Mouse (Mus musculus) liver, embryonic 16.5 days (tissue): ENCODE data around the gene Hdhd5. TPM values are rescaled to one million over a fixed set of nuclear protein-coding genes. Genes with fewer than 3 reads are reported as not detected.

Experiments used
- ATAC-seq: fragments of 200-750 bp; cut with Nextera tagmentation; 2 replicates; pipeline ENCODE4 v1.8.0; 2017; ENCODE audit warnings: low read depth, mild to moderate bottlenecking, moderate number of reproducible peaks, moderate library complexity
- H3K27ac ChIP-seq: fragments of 300-500 bp; sonication (generic); 2 replicates; pipeline ENCODE4 v1.5.1; 2014; ENCODE audit warnings: mild to moderate bottlenecking, low read length
- H3K27me3 ChIP-seq: fragments of 300-500 bp; sonication (generic); 2 replicates; pipeline ENCODE4 v1.6.1; 2014; ENCODE audit warnings: low read depth, low read length, mixed read lengths; ENCODE audit not compliant: control insufficient read depth, insufficient read depth
- H3K36me3 ChIP-seq: fragments of 300-500 bp; sonication (generic); 2 replicates; pipeline ENCODE4 v1.6.1; 2014; ENCODE audit warnings: mild to moderate bottlenecking; ENCODE audit not compliant: control insufficient read depth, insufficient read depth
- H3K4me1 ChIP-seq: fragments of 300-500 bp; sonication (generic); 2 replicates; pipeline ENCODE4 v1.6.1; 2014; ENCODE audit warnings: low read depth, low read length, mixed read lengths; ENCODE audit not compliant: control insufficient read depth
- H3K4me2 ChIP-seq: fragments of 300-500 bp; sonication (generic); 2 replicates; pipeline ENCODE4 v1.6.1; 2014; ENCODE audit warnings: low read depth, low read length, mixed read lengths
- H3K4me3 ChIP-seq: fragments of 300-500 bp; sonication (generic); 2 replicates; pipeline ENCODE4 v1.5.1; 2014; ENCODE audit warnings: low read depth, mild to moderate bottlenecking, low read length
- H3K9ac ChIP-seq: fragments of 300-500 bp; sonication (generic); 2 replicates; pipeline ENCODE4 v1.6.1; 2014; ENCODE audit warnings: low read depth, low read length
- H3K9me3 ChIP-seq: fragments of 300-500 bp; sonication (generic); replicated peaks from 2 replicates; pipeline ENCODE4 v1.6.1; 2016; ENCODE audit warnings: low read length; ENCODE audit not compliant: control insufficient read depth
- WGBS: fragments of 180-500 bp; shearing (Covaris S2); extraction: QIAGEN DNeasy Blood & Tissue Kit; methylation state at CpG from one replicate; pipeline ENCODE4 v1.1.7; 2014; ENCODE audit not compliant: insufficient replicate concordance; 5-methylcytosine and 5-hydroxymethylcytosine counted together
- polyA plus RNA-seq: library from polyadenylated mRNA; unstranded; fragments of >200 nt; fragmentation: Nextera tagmentation; extraction: Ambion mirVana; gene quantifications from 2 replicates; pipeline ENCODE4 v1.2.1, GENCODE M21; 2015

Hdhd5 gene
- polyA plus RNA-seq, 1 experiment from 2014 or later: 9.5 TPM

DNA sequence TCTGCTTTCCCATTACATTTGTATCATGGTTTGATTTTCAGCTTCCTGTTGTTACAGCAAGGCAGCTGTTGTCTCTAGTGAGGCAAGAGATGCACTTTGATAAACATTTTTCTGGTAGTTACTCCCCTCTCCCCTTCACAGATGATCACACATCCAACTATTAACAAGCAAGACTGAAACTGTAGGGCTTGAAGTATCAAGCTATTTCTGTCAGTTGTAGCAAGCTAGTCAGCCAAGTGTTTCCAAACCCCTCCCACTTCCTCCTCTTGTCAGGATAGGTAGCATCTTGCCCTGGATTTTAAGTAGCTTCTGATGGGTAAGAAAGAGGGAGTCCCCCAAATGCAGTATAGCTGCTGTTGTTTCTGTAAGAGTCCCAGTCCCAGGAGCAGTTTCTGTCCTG lies 61.3 kb downstream of the Hdhd5 start:
- Histone ChIP-seq H3K36me3 (no peaks in the 10 kb centered on the region; the same call in 1 of the 2 replicates), H3K27ac (peak overlapping the region; percentile 58; the same call in 1 of the 2 replicates), H3K27me3 (no peaks in the 10 kb centered on the region), H3K4me1 (peaks cover 58% of the 10 kb centered on the region), H3K4me3 (no peak overlapping the region), H3K9ac (no peak overlapping the region; the same call in 1 of the 2 replicates), H3K4me2 (no peak overlapping the region; the same call in 1 of the 2 replicates), H3K9me3 (no peaks in the 10 kb centered on the region)
- no peak for ATAC-seq

DNA sequence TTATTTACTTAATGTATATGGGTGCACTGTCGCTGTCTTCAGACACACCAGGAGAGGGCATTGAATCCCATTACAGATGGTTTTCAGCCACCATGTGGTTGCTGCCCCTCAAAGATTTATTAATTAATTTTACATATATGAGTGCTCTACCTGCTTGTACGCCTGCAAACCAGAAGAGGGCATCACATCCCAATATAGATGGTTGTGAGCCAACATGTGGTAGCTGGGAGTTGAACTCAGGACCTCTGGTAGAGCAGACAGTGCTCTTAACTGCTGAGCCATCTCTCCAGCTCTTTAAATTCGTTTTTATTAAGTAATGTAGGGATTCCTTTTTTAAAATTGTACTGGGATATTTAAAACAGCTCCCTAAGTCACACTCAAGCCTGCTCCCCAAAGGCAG lies 61.9 kb downstream of the Hdhd5 start:
- no peaks in the 10 kb centered on the region; the same call in 1 of the 2 replicates for H3K36me3 ChIP-seq
- no peak for ATAC-seq
- peaks cover 60% of the 10 kb centered on the region for H3K4me1 ChIP-seq
- no peak overlapping the region for H3K4me2 ChIP-seq
- 54% methylated on average over 3 of the region's 3 CpGs for WGBS
- H3K27me3 ChIP-seq: no peaks in the 10 kb centered on the region
- no peak overlapping the region; the same call in 1 of the 2 replicates for H3K9ac ChIP-seq
- H3K4me3 ChIP-seq: no peak overlapping the region
- no peaks in the 10 kb centered on the region for H3K9me3 ChIP-seq
- H3K27ac ChIP-seq: no peak overlapping the region

DNA sequence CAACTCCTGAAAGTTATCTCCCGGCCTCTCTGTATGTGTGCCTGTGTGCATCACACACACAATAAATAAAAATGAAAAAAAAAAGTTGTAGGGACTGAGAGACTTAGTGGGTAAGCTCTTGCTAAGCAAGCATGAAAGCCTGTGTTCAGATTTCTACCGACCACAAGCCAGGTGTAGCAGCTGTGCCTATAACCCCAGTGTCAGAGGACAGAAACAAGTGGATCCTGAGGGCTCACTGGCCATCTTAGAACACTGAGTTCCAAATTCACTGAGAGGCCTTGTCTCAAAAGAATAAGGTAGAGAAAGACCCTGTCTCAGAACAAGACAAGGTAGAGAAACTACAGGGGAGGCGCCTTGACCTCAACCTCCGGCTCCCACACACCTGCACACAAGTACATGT lies 62.9 kb downstream of the Hdhd5 start:
- H3K4me2 ChIP-seq: no peak overlapping the region
- H3K9me3 ChIP-seq: no peaks in the 10 kb centered on the region
- H3K4me1 ChIP-seq: peaks cover 59% of the 10 kb centered on the region
- no peaks in the 10 kb centered on the region for H3K36me3 ChIP-seq
- ATAC-seq: no peak
- no peak overlapping the region for H3K9ac ChIP-seq
- H3K27me3 ChIP-seq: no peaks in the 10 kb centered on the region
- H3K4me3 ChIP-seq: no peak overlapping the region
- 75% methylated on average over 4 of the region's 4 CpGs for WGBS
- H3K27ac ChIP-seq: no peak overlapping the region

DNA sequence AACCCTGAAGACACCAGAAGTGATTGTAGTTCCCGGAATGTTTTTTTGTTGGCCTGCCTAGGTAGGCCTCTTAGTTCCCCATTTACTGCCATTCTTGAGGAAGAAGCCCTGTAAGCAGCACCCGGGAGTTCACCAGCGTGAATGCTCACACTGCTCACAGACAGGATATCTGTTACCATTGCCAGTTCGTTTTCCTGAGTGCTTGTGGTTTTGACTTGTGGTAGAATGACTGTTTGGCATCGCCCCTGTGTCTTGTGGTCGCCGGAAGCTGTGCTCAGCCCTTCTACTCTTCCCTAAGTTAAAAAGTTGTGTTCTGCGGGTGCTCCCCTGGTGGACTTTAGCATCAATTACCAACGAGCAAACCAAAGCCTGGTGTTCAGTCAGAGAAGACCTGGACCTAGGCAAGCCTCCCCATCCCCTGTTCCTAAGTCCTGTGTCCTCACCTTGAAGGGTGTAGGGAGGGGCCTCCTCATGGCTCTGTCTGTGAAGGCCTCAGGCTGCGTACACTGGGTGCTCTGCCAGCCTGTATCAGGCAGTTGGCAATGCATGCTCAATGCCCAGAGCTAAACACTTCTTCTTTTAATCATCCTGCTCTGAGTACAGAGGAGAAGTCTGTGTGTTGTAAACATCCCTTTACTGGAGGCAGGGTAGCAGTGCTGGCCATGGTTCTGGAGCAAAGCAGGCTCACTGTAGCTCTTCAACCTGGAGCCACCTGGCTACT lies 64.3 kb downstream of the Hdhd5 start:
- Histone ChIP-seq H3K27me3 (peaks cover 5% of the 10 kb centered on the region; the same call in 1 of the 2 replicates), H3K4me1 (peaks cover 52% of the 10 kb centered on the region), H3K4me3 (no peak overlapping the region), H3K4me2 (peak overlapping the region; percentile 41), H3K9me3 (no peaks in the 10 kb centered on the region), H3K36me3 (no peaks in the 10 kb centered on the region), H3K9ac (no peak overlapping the region), H3K27ac (peak overlapping the region; percentile 60)
- ATAC-seq: no peak
- 18% methylated on average over 10 of the region's 10 CpGs for WGBS

GRCm38 (mm10) chr6:120465393-120465792 lies 65.7 kb downstream of the Hdhd5 start:
- Histone ChIP-seq H3K4me1 (peaks cover 50% of the 10 kb centered on the region), H3K36me3 (no peaks in the 10 kb centered on the region), H3K4me3 (no peak overlapping the region), H3K9me3 (no peaks in the 10 kb centered on the region), H3K9ac (no peak overlapping the region), H3K4me2 (no peak overlapping the region), H3K27ac (no peak overlapping the region), H3K27me3 (peaks cover 10% of the 10 kb centered on the region)
- 25% methylated on average over 4 of the region's 4 CpGs for WGBS
- ATAC-seq: no peak

DNA sequence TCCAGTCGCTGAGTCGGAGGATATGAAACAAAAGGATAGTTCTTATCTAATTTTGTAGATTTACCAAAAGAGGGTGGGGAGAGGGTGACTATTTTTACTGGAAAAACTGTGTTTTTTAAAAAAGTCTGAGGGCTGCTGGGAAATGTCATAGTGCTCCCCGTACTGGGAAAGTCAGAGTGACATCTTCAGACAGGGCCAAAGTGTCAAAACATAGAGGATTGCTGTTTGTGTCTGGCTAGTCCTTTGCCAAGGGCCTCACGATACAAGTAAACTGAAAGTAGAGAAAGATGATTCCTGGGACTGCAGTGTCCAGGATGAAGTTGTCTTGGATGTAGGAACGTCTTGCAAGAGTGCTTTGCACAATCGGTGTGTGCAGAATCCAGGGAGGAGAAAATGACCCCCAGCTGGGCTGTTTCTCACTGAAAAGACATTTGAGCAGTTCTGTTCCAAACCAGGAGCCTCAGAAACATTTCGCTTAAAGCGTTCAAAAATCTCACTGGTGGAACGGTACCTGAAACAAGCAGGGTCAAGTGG lies 66.6 kb downstream of the Hdhd5 start:
- H3K9me3 ChIP-seq: no peaks in the 10 kb centered on the region
- no peak overlapping the region; the same call in 1 of the 2 replicates for H3K27ac ChIP-seq
- H3K4me1 ChIP-seq: peaks cover 41% of the 10 kb centered on the region
- peak overlapping the region; percentile 76 for H3K4me3 ChIP-seq
- H3K4me2 ChIP-seq: peak overlapping the region; percentile 98
- H3K36me3 ChIP-seq: no peaks in the 10 kb centered on the region
- WGBS: 21% methylated on average over 9 of the region's 9 CpGs
- H3K27me3 ChIP-seq: peaks cover 10% of the 10 kb centered on the region
- H3K9ac ChIP-seq: peak overlapping the region; percentile 85
- ATAC-seq: no peak

DNA sequence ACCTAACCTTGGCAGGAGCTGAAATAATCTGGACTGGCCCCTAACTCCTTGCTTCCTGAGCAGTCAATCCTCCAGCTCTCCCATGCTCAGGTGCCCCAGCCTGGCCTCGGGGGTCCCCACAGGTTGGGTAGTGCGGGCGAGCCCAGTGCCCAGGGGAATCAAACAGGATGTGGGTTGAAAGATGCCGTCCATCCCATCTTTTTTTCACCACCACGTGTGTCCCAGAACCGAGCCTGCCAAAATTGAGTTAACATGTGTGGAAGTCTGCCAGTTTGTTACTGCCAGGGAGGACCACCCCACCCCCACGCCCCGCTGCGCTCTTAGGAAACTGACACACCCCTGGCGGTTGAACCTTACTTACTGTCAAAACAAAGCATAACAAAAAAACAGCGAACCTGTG lies 67.2 kb downstream of the Hdhd5 start:
- no peak for ATAC-seq
- Histone ChIP-seq H3K36me3 (no peaks in the 10 kb centered on the region), H3K9me3 (no peaks in the 10 kb centered on the region), H3K4me2 (peak overlapping the region; percentile 98), H3K4me3 (peak overlapping the region; percentile 76), H3K27me3 (peaks cover 10% of the 10 kb centered on the region), H3K9ac (peak overlapping the region; percentile 85), H3K27ac (peak overlapping the region; percentile 75), H3K4me1 (peaks cover 40% of the 10 kb centered on the region)
- 1% methylated on average over 11 of the region's 11 CpGs for WGBS

DNA sequence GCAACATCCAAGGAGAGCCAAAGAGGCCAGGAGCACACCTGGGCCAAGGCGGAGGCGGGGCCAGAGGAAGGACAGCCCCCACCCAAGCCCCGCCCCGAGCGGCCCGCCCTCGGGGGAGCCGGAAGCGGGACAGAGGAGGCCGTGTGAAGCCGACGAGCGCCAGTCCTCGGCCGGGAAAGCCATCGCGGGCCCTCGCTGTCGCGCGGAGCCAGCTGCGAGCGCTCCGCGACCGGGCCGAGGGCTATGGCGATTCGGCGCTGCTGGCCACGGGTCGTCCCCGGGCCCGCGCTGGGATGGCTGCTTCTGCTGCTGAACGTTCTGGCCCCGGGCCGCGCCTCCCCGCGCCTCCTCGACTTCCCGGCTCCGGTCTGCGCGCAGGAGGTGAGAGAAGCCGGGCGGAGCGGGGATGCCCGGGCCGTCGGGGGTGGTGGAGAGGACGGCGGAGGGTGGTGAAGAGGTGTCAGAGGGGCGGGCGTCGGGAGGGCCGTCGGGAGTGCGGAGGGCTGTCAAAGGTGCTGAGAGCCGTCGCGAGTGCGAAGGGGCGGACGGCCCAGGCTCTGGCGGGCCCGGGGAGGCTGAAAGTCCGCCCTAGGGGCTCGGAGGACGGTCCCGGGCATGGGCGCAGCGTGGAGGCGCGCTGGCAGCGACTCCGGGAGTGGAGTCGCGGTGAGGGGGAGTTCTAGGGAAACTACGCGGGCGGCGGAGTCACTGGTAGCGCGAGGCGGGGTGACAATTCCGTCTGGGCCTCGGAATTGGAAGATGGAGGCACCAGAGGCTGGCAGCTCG lies 67.8 kb downstream of the Hdhd5 start, which contains the start of gene Il17ra:
TSS of gene Il17ra (plus strand) at position 162 of the 786 bp plus-strand sequence.
- H3K36me3 ChIP-seq: no peaks in the 10 kb centered on the region
- H3K27ac ChIP-seq: peak within 1 kb of the TSS; percentile 75
- peak within 1 kb of the TSS; percentile 76 for H3K4me3 ChIP-seq
- under 1% methylated on average over 89 of the region's 90 CpGs for WGBS
- H3K27me3 ChIP-seq: peaks cover 10% of the 10 kb centered on the region
- no peaks in the 10 kb centered on the region for H3K9me3 ChIP-seq
- H3K9ac ChIP-seq: peak within 1 kb of the TSS; percentile 85
- H3K4me1 ChIP-seq: peaks cover 40% of the 10 kb centered on the region
- ATAC-seq: peak; percentile 90
- H3K4me2 ChIP-seq: peak within 1 kb of the TSS; percentile 98
